In the genomic region with DNA sequence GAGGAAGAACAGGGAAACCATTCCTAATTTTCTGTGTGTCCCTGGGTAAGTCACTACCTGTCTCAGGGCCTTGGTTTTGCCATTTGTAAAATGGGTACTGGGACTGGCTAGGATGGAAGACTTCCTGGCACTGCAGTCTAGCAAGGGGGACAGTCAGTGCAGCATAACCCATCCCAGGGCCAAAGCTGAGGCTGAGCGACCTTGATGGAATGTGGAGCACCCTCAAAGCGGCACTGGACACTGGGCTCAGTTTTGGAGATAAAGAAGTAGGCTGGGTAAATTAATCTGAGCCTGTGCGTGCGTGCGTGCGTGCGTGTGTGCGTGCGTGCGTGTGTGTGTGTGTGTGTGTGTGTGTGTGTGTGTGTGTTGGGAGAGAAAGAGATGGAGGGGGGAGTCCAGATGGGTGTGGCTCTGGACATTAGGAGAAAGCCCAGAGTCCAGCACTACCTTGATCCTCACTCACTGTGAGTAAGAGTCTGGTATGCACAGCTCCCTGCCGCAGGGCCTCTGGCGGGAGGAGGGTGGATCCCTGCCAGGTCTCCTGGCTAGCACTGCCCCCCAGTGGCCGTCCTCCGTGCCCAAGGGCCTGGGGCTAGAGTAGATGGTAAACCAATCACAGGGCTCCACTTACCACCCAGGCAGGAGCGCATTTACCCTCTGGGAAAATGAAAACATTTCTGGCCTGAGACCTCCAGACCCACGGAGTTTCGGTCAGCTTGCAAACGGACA, we compare ENCODE assay signal across 8 mouse cellular contexts.
A peak's percentile ranks its signal among the peaks of the same experiment; 100 is the strongest.
DNase-seq lines count a peak whose midpoint lies in the region; ATAC-seq and TF ChIP-seq lines count a peak whose summit lies in the region.

No protein-coding gene starts in this region.

- peak; percentile 58 for ATAC-seq in forebrain, postnatal 0 days

- DNase-seq in 3134 (ENCODE audit: extremely low read depth, insufficient read length, low spot score), result peak; percentile 88
- peak; percentile 95 for DNase-seq in adrenal gland, postnatal 14 days
- DNase-seq in forebrain, postnatal 0 days, result peak; percentile 68
- peak; percentile 14 to 58 for DNase-seq in heart, postnatal 36 days
- DNase-seq in layer of hippocampus, postnatal 10 days (ENCODE audit: low spot score in 2 of 2), result peak; percentile 64 to 76
- DNase-seq in lung, postnatal 10 days, result peak; percentile 85
- DNase-seq in retina, postnatal 7 days (ENCODE audit: low read depth, low spot score), result peak; percentile 30
- DNase-seq in urinary bladder, postnatal 36 days (ENCODE audit: low spot score in 2 of 2), result peak; percentile 63 to 72

- H3K27ac ChIP-seq in forebrain, postnatal 0 days (ENCODE audit: low read depth, low read length), result no peak overlapping the region

- no peak overlapping the region for H3K9ac ChIP-seq in forebrain, postnatal 0 days

- H3K4me3 ChIP-seq in forebrain, postnatal 0 days (ENCODE audit: low read depth, low read length), result no peak overlapping the region

- intact Hi-C loops in heart, postnatal 36 days (cut with DNase I), result loop anchor here (5.0 kb wide), 1 partner anchor 521 kb away; no protein-coding TSS in a partner anchor

- no peaks in the 10 kb centered on the region for H3K36me3 ChIP-seq in forebrain, postnatal 0 days (ENCODE audit: insufficient read depth)

- WGBS in forebrain, postnatal 0 days, result 42% methylated on average over 18 of the region's 18 CpGs

- H3K27me3 ChIP-seq in forebrain, postnatal 0 days (ENCODE audit: insufficient read depth, low read length), result no peaks in the 10 kb centered on the region

- H3K4me2 ChIP-seq in forebrain, postnatal 0 days (ENCODE audit: low read depth), result no peak overlapping the region

- no peaks in the 10 kb centered on the region for H3K9me3 ChIP-seq in forebrain, postnatal 0 days (ENCODE audit: low read length)

- no peaks in the 10 kb centered on the region for H3K4me1 ChIP-seq in forebrain, postnatal 0 days (ENCODE audit: insufficient read depth)

- peak; percentile 71 for TF ChIP-seq CTCF in forebrain, postnatal 0 days (IDR thresholded peaks at IDR 0.05; ENCODE audit: low read depth)

Comparison
In these comparisons a context has a peak if more than half of its experiments do, and no peak if none do; other contexts are left out.
1. DNase-seq: peak in every context shown above with its lines; median percentile 95 in adrenal gland, postnatal 14 days; 88 in 3134; 85 in lung, postnatal 10 days; 70 in layer of hippocampus, postnatal 10 days; 68 in forebrain, postnatal 0 days; 68 in urinary bladder, postnatal 36 days; 36 in heart, postnatal 36 days; 30 in retina, postnatal 7 days.